Mouse (Mus musculus): Measurements from ENCODE around the gene Pan3. TPM values are rescaled to one million over a fixed set of nuclear protein-coding genes. Genes with fewer than 3 reads are reported as not detected.
A peak's percentile ranks its signal among the peaks of the same experiment; 100 is the strongest.

Pan3 gene
- polyA plus RNA-seq, 1 experiment from 2014 or later, result 69.7 TPM

DNA sequence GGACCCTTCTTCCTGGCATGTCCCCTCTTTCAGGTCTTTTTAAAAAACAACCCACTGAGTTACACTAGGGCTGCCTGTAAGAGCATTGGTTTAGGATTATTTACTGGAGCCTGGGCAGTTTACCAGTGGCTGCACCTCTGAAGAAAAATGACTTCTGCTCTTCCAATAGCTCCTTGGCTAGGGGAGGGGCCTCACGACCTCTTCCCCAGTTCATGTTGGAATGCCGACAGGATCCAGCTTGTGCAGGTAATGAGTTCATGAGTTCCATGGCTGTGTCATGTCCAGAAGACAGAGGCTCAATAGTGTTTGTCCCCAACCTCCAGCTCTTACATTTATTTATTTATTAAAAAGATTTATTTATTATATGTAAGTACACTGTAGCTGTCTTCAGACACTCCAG lies 5.8 kb downstream of the Pan3 start:
- Histone ChIP-seq H3K9me3 (no peaks in the 10 kb centered on the region), H3K4me3 (no peak overlapping the region), H3K9ac (no peak overlapping the region), H3K27ac (no peak overlapping the region), H3K27me3 (no peaks in the 10 kb centered on the region), H3K4me2 (replicated peaks) (no peak overlapping the region), H3K36me3 (0 out of 2 replicates have a peak, but pooled peaks cover 3% of the 10 kb centered on the region), H3K4me1 (peaks cover 37% of the 10 kb centered on the region)
- no peak for ATAC-seq (ENCODE audit: low FRiP score, low read depth)
- WGBS, result 63% methylated on average over 2 of the region's 2 CpGs

DNA sequence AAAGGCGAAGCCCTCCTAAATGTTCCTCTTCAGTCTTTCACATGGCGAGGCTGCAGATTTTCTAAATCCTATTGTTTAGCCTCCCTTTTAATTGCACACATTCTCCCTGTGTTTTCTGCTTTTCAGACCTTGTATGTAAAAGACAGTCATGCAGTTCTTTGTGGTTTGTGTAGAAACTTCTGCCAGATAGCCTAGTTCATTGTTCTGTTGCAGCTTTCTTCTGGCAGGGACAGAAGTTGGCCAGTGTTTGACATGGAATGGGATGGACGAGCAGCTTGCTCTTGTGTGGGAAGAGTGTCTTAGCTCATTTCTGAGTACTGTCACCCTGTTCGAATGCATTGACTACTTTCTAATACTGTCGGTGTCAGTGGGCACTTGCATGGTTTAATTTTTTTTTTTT lies 6.5 kb downstream of the Pan3 start:
- Histone ChIP-seq H3K9ac (no peak overlapping the region), H3K4me1 (peaks cover 36% of the 10 kb centered on the region), H3K36me3 (0 out of 2 replicates have a peak, but pooled peaks cover 3% of the 10 kb centered on the region), H3K9me3 (no peaks in the 10 kb centered on the region), H3K4me3 (no peak overlapping the region), H3K4me2 (replicated peaks) (no peak overlapping the region), H3K27ac (no peak overlapping the region), H3K27me3 (no peaks in the 10 kb centered on the region)
- no peak for ATAC-seq (ENCODE audit: low FRiP score, low read depth)
- WGBS, result 90% methylated on average over 5 of the region's 5 CpGs

DNA sequence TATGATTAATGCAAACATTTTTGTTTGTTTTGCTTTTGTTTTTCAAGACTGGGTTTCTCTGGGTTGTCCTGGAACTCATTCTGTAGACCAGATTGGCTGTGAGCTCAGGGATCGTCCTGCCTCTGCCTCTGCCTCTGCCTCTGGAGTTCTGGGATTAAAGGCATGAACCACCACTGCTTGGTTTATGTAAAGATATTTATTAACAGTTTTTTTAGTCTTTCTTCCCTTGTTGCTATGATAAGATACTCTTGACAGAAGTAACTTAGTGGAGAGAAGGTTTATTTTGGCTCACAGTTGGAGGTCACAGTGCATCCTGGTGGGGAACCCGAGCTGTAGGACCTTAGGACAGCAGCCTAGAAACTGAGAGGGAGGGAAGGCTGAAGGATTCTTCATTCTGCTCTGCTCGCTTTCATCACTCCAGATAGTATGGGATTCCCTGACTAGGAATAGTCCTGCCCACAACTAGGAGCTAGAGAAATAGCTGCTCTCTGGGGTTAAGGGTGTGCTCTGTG lies 11.1 kb downstream of the Pan3 start:
- WGBS, result 80% methylated on average over 3 of the region's 3 CpGs
- Histone ChIP-seq H3K27me3 (no peaks in the 10 kb centered on the region), H3K9ac (no peak overlapping the region), H3K36me3 (no peaks in the 10 kb centered on the region), H3K4me3 (no peak overlapping the region), H3K27ac (no peak overlapping the region), H3K4me2 (replicated peaks) (no peak overlapping the region), H3K9me3 (no peaks in the 10 kb centered on the region), H3K4me1 (peaks cover 5% of the 10 kb centered on the region; the same call in 1 of the 2 replicates)
- no peak for ATAC-seq (ENCODE audit: low FRiP score, low read depth)

DNA sequence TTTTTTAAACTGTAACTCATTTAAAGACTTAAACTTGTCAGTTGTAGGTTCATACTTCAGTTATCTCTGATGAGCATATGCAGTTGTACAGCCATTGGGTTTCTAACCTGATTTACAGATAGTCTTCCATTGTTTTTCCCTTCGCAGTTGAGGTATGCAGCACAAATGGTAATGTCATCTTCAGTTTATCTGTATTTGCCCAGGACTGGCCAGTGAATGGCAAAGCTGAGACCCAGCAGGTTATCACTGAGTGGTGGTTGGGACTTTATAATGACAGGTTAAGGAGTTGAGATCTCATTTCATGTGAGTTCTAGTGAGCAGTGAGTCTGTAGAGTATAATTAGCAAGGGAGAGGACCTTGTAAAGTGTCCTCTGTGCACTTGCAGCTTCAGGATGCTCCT lies 12.0 kb downstream of the Pan3 start:
- 91% methylated on average over 1 of the region's 1 CpGs for WGBS
- Histone ChIP-seq H3K36me3 (no peaks in the 10 kb centered on the region), H3K4me2 (replicated peaks) (no peak overlapping the region), H3K4me1 (peaks cover 5% of the 10 kb centered on the region; the same call in 1 of the 2 replicates), H3K27ac (no peak overlapping the region), H3K9ac (no peak overlapping the region), H3K27me3 (no peaks in the 10 kb centered on the region), H3K9me3 (no peaks in the 10 kb centered on the region), H3K4me3 (no peak overlapping the region)
- no peak for ATAC-seq (ENCODE audit: low FRiP score, low read depth)

DNA sequence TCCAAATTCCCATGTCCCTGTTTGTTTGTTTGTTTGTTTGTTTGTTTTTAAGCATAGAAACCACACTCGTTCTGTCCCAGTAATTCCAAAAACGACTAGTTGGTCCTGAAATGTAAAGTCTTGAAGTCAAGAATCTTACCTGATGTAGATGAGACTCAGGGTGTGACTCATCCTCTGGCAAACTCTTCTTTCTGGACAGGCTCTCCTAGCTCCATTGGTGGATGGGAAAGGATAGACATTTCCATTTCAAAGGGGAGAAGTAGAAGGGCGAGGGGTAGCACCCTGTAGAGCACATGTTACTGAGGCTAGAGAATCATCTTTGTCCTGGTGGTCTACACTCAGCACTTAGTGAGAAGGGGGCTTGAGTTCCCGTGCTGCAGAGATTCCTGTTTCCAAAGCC lies 12.8 kb downstream of the Pan3 start:
- H3K9me3 ChIP-seq, result no peaks in the 10 kb centered on the region
- H3K4me2 ChIP-seq (replicated peaks), result no peak overlapping the region
- no peak overlapping the region for H3K4me3 ChIP-seq
- H3K27me3 ChIP-seq, result no peaks in the 10 kb centered on the region
- no peaks in the 10 kb centered on the region for H3K36me3 ChIP-seq
- WGBS, result 86% methylated on average over 4 of the region's 4 CpGs
- no peak overlapping the region for H3K9ac ChIP-seq
- no peak for ATAC-seq (ENCODE audit: low FRiP score, low read depth)
- peaks cover 5% of the 10 kb centered on the region; the same call in 1 of the 2 replicates for H3K4me1 ChIP-seq
- H3K27ac ChIP-seq, result no peak overlapping the region

DNA sequence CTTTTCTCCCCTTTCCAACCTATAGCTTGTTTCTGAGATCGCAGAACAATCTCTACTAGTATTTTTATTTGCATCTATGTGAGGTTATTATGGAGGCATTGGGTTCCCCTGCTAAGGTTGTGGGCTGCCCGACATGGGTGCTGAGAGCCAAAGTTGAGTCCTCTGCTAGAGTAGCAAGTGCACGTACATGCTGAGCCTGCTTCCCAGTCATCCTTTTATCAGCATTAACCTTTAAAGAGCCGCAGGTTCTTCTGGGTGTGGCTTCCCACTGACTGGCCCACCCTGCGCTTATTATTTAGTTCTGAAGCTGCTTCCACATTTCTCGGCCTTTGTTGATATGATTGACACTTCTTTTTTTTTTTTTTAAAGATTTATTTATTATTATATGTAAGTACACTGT lies 14.3 kb downstream of the Pan3 start:
- no peaks in the 10 kb centered on the region for H3K36me3 ChIP-seq
- H3K27ac ChIP-seq, result no peak overlapping the region
- 93% methylated on average over 6 of the region's 6 CpGs for WGBS
- no peaks in the 10 kb centered on the region for H3K9me3 ChIP-seq
- no peak overlapping the region for H3K4me3 ChIP-seq
- peaks cover 13% of the 10 kb centered on the region for H3K4me1 ChIP-seq
- no peak overlapping the region for H3K9ac ChIP-seq
- no peak overlapping the region for H3K4me2 ChIP-seq (replicated peaks)
- ATAC-seq (ENCODE audit: low FRiP score, low read depth), result no peak
- H3K27me3 ChIP-seq, result no peaks in the 10 kb centered on the region

DNA sequence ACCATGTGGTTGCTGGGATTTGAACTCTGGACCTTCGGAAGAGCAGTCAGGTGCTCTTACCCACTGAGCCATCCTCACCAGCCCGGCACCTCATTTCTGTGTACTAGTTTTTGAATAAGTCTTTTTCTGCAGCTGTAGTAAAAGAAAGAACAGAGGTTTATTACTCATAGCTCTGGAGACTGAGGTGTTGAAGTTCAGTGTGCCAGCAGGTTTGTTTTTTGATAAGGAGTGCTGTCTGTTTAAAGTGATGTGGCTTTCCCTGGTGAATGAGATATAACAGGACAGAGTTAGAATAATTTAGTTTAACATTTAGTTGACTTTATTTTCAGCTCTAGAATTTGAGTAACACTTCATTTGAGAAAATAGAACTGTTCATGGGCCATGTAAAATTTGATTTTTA lies 14.8 kb downstream of the Pan3 start:
- Histone ChIP-seq H3K4me1 (peaks cover 17% of the 10 kb centered on the region), H3K4me3 (no peak overlapping the region), H3K27me3 (no peaks in the 10 kb centered on the region), H3K36me3 (no peaks in the 10 kb centered on the region), H3K9ac (no peak overlapping the region), H3K27ac (no peak overlapping the region), H3K4me2 (replicated peaks) (no peak overlapping the region), H3K9me3 (no peaks in the 10 kb centered on the region)
- WGBS, result 91% methylated on average over 2 of the region's 2 CpGs
- no peak for ATAC-seq (ENCODE audit: low FRiP score, low read depth)

DNA sequence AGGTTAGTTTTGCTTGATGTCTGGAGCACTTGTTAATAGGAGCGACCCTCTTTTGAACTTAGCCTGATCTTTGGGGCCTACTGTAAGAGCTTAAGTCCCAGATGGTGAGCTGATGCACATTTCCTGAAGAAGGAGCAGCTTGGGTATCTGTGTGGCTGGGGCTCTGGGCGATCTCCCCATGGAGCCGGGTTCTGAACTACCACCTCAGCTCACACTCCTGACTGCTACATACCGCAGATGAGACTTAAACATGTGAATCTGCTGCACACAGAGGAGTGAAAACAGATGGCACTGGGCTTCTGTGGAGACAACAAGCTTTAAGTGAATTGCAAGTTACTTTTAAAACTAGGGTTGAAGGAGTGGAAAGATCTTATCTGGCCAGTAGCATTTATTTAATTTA lies 15.3 kb downstream of the Pan3 start:
- WGBS, result 85% methylated on average over 4 of the region's 4 CpGs
- H3K4me3 ChIP-seq, result no peak overlapping the region
- H3K9me3 ChIP-seq, result no peaks in the 10 kb centered on the region
- no peak for ATAC-seq (ENCODE audit: low FRiP score, low read depth)
- H3K36me3 ChIP-seq, result no peaks in the 10 kb centered on the region
- no peaks in the 10 kb centered on the region for H3K27me3 ChIP-seq
- H3K9ac ChIP-seq, result no peak overlapping the region
- peaks cover 18% of the 10 kb centered on the region for H3K4me1 ChIP-seq
- no peak overlapping the region for H3K4me2 ChIP-seq (replicated peaks)
- no peak overlapping the region for H3K27ac ChIP-seq

DNA sequence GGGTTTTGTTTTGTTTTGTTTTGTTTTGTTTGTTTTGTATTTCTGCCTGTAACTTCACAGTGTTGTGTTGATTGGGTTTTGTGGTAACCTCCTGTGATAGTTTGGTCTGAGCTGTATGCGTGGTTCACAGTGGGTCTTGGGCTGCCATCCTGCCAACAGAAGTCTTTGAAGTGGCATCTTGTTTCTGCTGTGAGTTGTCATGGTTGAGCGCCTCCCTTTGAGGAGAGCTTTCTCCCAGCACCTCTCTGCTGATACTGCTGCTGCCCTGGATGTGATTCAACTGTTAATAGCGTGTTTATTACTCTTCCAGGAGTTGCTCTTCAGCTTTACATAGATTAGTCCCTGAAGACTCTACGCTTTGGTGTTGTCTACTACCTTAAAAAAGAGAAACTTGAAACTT lies 18.6 kb downstream of the Pan3 start:
- H3K9me3 ChIP-seq, result no peaks in the 10 kb centered on the region
- H3K27ac ChIP-seq, result no peak overlapping the region

DNA sequence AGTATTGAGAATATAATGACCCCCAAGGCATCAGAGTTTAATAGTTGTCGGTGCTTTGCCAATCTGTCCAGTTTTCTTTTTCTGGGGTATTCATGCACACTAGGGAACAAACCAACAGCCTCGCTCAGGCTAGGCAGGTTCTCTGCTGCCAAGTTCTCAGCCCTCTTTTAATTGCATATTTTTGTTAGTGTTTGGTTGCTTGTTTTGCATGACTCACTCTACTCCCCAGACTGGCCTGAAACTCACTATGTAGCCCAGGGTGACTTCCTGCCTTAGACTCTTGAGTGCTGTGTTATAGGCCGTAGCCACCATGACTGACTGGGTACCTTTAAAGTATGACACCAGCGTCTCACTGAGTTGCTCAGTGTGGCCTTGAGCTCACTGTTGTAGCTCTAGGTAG lies 19.0 kb downstream of the Pan3 start:
- Histone ChIP-seq H3K36me3 (peaks cover 14% of the 10 kb centered on the region), H3K9ac (no peak overlapping the region), H3K27ac (no peak overlapping the region), H3K9me3 (no peaks in the 10 kb centered on the region), H3K4me3 (no peak overlapping the region), H3K27me3 (no peaks in the 10 kb centered on the region), H3K4me1 (peaks cover 18% of the 10 kb centered on the region), H3K4me2 (replicated peaks) (no peak overlapping the region)
- WGBS, result 64% methylated on average over 4 of the region's 4 CpGs
- peak; percentile 28; the same call in 1 of the 2 replicates for ATAC-seq (ENCODE audit: low FRiP score, low read depth)

More for the DNA sequence above, 18.6 kb downstream of the Pan3 start:
- peaks cover 12% of the 10 kb centered on the region for H3K36me3 ChIP-seq
- no peak overlapping the region for H3K4me2 ChIP-seq (replicated peaks)
- WGBS, result 39% methylated on average over 4 of the region's 4 CpGs
- no peak overlapping the region for H3K9ac ChIP-seq
- no peak overlapping the region for H3K4me3 ChIP-seq
- no peaks in the 10 kb centered on the region for H3K27me3 ChIP-seq
- ATAC-seq (ENCODE audit: low FRiP score, low read depth), result no peak
- H3K4me1 ChIP-seq, result peaks cover 18% of the 10 kb centered on the region

DNA sequence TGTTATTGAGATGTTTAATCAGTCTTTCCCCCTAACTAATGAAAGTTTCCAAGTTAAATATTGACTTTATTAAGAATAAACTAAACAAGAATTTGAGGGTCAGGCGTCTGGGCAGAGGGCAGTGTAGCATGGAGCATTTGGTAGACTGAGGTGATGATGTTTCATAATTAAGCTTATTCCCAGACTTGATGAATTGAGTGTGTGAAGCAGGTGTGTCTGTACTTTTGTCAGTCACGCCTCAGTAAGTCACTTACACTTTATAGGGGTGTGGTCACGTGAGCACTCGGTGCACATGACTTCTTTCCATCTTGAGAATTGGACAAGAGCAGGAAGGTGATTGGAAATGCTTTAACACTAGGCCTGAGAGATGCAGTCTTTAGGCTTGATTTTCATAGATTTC lies 26.5 kb downstream of the Pan3 start:
- H3K4me2 ChIP-seq (replicated peaks), result no peak overlapping the region
- H3K27me3 ChIP-seq, result no peaks in the 10 kb centered on the region
- no peaks in the 10 kb centered on the region for H3K9me3 ChIP-seq
- H3K4me3 ChIP-seq, result no peak overlapping the region
- no peak for ATAC-seq (ENCODE audit: low FRiP score, low read depth)
- H3K9ac ChIP-seq, result no peak overlapping the region
- WGBS, result 88% methylated on average over 4 of the region's 4 CpGs
- peaks cover 43% of the 10 kb centered on the region for H3K36me3 ChIP-seq
- 0 out of 2 replicates have a peak, but pooled peaks cover 3% of the 10 kb centered on the region for H3K4me1 ChIP-seq
- no peak overlapping the region for H3K27ac ChIP-seq

DNA sequence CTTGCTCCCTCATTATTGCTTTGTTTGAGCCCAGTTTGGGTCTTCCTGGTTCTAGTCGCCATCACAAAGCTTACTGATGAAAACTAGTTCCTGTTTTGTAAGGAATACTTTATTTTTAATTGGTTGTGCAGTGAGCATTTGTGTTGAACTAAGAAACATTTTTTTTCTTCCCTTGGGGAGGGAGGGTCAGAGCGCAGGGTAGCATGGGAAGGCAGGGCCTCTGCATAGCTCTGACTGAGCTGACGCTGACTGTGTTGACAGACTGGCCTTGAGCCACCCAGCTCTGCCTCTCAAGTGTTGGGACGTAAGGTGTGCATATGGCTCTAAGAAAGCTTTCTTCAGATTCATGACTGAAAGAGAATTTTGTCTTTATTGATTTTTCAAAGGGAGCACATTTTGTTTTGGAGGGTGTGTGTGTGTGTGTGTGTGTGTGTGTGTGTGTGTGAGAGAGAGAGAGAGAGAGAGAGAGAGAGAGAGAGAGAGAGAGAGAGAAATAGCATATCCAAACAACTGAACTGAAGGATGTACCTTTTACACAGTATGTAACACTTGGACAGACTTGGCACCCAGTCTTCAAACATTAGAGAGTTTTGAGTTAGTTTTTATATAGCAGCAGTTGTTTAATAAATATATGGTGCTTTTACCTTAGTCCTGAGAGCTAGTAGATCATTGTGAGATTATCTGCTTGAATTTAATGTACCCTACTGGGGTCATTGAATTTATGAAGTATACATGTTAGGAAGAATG lies 30.0 kb downstream of the Pan3 start:
- no peak for ATAC-seq (ENCODE audit: low FRiP score, low read depth)
- 76% methylated on average over 4 of the region's 4 CpGs for WGBS

DNA sequence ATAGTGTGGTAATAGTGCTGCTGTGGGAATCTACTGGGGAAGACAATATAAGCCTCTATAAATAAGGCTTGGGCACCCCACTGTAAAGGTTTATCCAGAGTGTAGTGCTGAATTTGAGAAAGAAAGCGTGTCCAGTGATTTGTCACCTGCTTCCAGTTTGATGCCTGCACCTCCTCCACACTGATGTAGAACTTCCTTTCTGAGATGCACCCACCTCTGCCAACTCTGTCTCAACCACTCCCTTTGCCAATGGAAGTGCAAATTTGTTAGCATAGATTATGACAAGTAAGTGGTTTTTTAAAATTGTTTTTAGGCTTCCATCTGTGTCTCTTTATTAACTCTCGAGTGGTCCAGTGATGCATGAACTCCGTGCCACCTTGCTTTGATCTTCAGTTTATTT lies 33.3 kb downstream of the Pan3 start:
- 77% methylated on average over 3 of the region's 3 CpGs for WGBS
- Histone ChIP-seq H3K27ac (no peak overlapping the region), H3K36me3 (peaks cover 13% of the 10 kb centered on the region), H3K9ac (no peak overlapping the region), H3K9me3 (no peaks in the 10 kb centered on the region), H3K4me3 (no peak overlapping the region), H3K4me2 (replicated peaks) (no peak overlapping the region), H3K27me3 (no peaks in the 10 kb centered on the region), H3K4me1 (peaks cover 5% of the 10 kb centered on the region; the same call in 1 of the 2 replicates)
- no peak for ATAC-seq (ENCODE audit: low FRiP score, low read depth)

More for the DNA sequence above, 30.0 kb downstream of the Pan3 start:
- no peak overlapping the region for H3K9ac ChIP-seq
- H3K27ac ChIP-seq, result no peak overlapping the region
- H3K4me1 ChIP-seq, result peaks cover 5% of the 10 kb centered on the region; the same call in 1 of the 2 replicates
- H3K36me3 ChIP-seq, result peaks cover 21% of the 10 kb centered on the region
- no peak overlapping the region for H3K4me3 ChIP-seq
- no peaks in the 10 kb centered on the region for H3K27me3 ChIP-seq
- no peaks in the 10 kb centered on the region for H3K9me3 ChIP-seq
- no peak overlapping the region for H3K4me2 ChIP-seq (replicated peaks)

All from limb, embryonic 13.5 days (tissue).